Mouse (Mus musculus) olfactory bulb, adult 2 months (tissue): ENCODE data around the gene Ccdc191. TPM values are rescaled to one million over a fixed set of nuclear protein-coding genes. Genes with fewer than 3 reads are reported as not detected.

Experiments used
- H3K27ac ChIP-seq: fragments of 200-500 bp; 2 replicates; pipeline ENCODE4 v1.5.1; 2012; ENCODE audit warnings: low read depth, low read length; ENCODE audit not compliant: insufficient read depth
- H3K4me1 ChIP-seq: fragments of 200-500 bp; 2 replicates; pipeline ENCODE4 v1.6.1; 2012; ENCODE audit warnings: low read length; ENCODE audit not compliant: control insufficient read depth, insufficient read depth
- H3K4me3 ChIP-seq: fragments of 200-500 bp; 2 replicates; pipeline ENCODE4 v1.5.1; 2012; ENCODE audit warnings: mild to moderate bottlenecking, low read depth, low read length, moderate library complexity; ENCODE audit not compliant: insufficient read depth
- CTCF ChIP-seq: fragments of 200-500 bp; IDR thresholded peaks from 2 replicates; pipeline ENCODE4 v1.5.1; 2012; ENCODE audit warnings: low read depth, mild to moderate bottlenecking, low read length, moderate library complexity; ENCODE audit not compliant: insufficient read depth
- POLR2A ChIP-seq: fragments of 200-500 bp; IDR thresholded peaks from 2 replicates; pipeline ENCODE4 v1.6.1; 2012; ENCODE audit warnings: mild to moderate bottlenecking, low read depth, low read length, moderate library complexity; ENCODE audit not compliant: insufficient read depth
- WGBS: fragments of 180-500 bp; shearing (Covaris S2); methylation state at CpG from one replicate; pipeline ENCODE4 v1.1.7; 2018; 5-methylcytosine and 5-hydroxymethylcytosine counted together
- polyA plus RNA-seq: library from polyadenylated mRNA; stranded (reverse); fragments of >200 nt; gene quantifications from 2 replicates; pipeline ENCODE4 v1.2.4, GENCODE M21; 2012; ENCODE audit warnings: low replicate concordance; ENCODE audit not compliant: missing spikeins, insufficient read depth, insufficient read length

The Ccdc191 gene
- polyA plus RNA-seq, 1 experiment = not detected

DNA sequence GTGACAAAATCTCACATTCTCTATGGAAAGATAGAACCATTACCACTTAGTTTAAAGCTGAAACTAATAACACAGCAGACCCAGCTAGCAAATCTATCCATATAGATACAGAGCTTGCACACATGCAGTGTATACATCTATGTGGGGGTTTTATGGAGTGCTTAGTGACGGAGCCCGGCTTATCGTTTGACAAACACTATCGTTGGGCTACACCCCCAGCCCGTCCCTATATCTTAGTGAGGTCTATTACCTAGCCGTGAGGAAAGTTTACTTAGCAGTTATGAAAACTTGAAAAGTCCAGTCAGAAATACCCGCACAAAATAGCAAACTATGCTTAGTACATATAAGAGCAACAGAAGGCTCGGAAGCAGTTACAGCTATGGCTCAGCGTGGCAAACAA lies 82.1 kb downstream of the Ccdc191 start:
- 98% methylated on average over 9 of the region's 9 CpGs for WGBS
- Histone ChIP-seq H3K4me1 (no peaks in the 10 kb centered on the region), H3K27ac (no peak overlapping the region), H3K4me3 (no peak overlapping the region)
- TF ChIP-seq CTCF (no peak), POLR2A (no peak)

DNA sequence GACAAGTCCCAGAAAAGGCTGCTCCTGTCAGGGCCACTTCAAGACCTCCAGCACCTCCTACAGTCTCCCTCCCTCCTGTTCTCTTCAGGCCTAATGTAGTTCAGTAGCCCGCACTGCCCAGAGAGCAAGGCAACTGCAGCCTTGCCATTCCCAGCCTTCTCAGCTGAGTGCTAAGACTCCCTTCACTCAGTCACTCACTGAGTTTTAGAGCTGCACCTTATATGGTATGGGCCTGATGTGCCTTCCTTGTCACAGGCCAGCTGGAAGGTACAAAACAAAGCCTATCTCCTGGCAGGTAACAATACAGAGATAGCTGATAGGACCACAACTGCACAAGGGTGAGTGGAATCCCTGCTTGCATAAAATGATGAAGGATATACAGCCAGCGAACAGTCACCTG lies 82.8 kb downstream of the Ccdc191 start:
- Histone ChIP-seq H3K4me1 (no peaks in the 10 kb centered on the region), H3K4me3 (no peak overlapping the region), H3K27ac (no peak overlapping the region)
- TF ChIP-seq CTCF = no peak
- no peak for TF ChIP-seq POLR2A
- WGBS = 97% methylated on average over 2 of the region's 2 CpGs

DNA sequence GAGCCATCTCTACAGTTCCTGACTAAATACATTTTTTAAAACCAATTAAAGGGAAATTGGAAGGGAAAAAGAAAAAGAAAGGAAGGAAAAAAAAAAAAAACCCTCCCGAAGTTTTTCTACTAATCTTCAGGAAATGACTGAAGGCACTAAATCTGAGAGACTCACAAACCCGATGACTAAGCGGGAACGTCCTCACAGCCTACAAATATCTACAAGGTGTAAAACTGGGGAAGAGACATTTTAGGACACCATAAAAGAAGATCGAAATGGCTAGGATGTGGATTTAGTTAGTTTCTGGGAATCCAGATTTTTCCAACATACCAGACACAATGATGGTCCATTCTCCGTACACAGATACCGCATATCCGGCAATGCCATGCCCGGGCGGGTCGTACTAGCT lies 83.5 kb downstream of the Ccdc191 start:
- Histone ChIP-seq H3K4me3 (no peak overlapping the region), H3K4me1 (no peaks in the 10 kb centered on the region), H3K27ac (no peak overlapping the region)
- WGBS = 89% methylated on average over 11 of the region's 11 CpGs
- no peak for TF ChIP-seq CTCF
- no peak for TF ChIP-seq POLR2A

DNA sequence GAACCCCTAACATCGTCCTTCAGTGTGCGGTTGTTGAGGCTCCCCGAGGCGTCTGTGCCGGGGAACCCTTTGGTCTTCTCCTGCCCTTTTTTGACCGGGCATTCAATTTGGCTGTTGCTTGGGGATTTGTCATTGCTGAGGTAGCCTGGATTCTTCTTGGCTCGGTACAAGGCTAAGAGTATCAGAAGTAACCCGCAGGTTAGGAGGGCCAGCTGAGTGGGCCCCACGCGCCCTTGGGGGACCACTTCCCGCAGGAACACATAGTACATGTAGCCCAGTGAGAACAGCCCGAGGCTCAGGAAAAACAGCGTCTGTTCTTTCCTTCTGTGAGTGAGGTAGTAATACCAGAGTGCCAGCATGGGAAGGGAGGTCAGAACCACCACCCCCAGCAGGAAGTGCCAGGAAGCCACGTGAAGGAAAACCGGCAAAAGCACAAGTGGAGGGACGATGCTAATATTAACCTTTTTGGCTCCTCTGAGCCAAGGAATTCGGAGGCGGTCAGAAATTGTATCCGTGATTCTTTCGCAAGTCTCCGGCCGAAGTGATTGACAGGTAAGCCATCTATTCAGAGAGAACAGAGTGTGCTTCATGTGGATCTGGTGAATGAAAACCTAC lies 84.1 kb downstream of the Ccdc191 start:
- H3K27ac ChIP-seq = no peak overlapping the region
- WGBS = 76% methylated on average over 22 of the region's 22 CpGs
- H3K4me1 ChIP-seq = no peaks in the 10 kb centered on the region
- no peak overlapping the region for H3K4me3 ChIP-seq
- TF ChIP-seq CTCF = no peak
- no peak for TF ChIP-seq POLR2A

DNA sequence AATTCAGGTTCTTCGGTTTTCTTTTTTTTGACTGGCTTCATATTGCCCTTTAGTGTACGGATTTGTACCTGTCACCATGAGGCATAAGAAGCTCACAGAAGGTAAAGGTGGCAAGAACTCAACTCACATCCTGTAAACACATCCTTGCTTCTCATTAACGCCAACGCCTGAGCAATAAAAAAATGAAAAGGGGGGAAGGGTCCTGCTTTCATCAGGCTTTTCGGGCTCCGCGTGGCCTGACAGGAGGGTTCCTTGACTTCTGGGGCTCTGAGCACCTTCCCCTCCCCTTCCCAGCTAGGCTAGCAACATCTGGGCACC lies 89.4 kb downstream of the Ccdc191 start:
- peaks cover 9% of the 10 kb centered on the region for H3K4me1 ChIP-seq
- H3K27ac ChIP-seq = no peak overlapping the region
- no peak for TF ChIP-seq POLR2A
- TF ChIP-seq CTCF = no peak
- 32% methylated on average over 7 of the region's 7 CpGs for WGBS
- H3K4me3 ChIP-seq = peak overlapping the region; percentile 82

DNA sequence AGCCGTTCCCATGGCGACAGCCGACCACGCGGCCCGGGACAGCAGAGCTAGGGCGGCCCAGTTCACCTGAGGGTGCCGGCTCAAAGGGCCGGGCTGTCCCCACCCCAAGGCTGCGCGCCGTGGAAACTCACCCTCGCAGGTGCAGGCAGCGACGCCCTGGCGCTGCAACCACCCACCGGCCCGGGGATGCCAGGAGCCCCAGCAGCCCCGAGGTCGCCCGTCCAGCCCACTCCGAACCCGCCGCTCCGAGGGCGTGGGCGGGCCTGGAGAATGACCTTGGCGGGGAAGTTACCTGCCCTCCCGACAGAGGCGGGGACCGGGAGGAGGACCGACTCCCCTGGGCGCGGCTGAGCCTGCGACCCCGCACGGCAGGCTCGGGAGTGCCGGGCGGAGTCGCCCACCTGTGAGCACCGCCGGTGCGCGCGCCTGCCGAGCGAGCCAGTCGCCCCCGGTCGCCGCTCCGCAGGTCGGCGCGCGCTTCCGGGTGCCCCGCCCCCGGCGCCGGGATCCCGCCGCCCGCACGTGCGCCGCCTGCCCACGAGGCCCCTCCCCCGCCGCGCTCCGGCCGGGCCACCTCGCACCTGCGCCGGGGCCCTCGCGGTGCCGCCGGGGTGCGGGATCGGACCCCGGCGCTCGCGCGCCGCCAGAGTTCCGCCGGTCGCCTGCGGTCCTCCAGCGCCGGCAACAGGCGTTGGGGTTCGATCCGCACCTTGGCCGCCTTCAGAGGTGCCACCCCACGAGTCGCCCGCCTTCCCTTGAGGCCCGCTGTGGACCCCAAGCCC lies 89.9 kb downstream of the Ccdc191 start, which contains the start of gene Zdhhc23:
TSS of gene Zdhhc23 (minus strand) at position 464 of the 782 bp plus-strand sequence.
- under 1% methylated on average over 103 of the region's 103 CpGs for WGBS
- Histone ChIP-seq H3K4me3 (peak within 1 kb of the TSS; percentile 82), H3K27ac (no peak within 1 kb of the TSS), H3K4me1 (peaks cover 9% of the 10 kb centered on the region)
- no peak for TF ChIP-seq POLR2A
- no peak for TF ChIP-seq CTCF

DNA sequence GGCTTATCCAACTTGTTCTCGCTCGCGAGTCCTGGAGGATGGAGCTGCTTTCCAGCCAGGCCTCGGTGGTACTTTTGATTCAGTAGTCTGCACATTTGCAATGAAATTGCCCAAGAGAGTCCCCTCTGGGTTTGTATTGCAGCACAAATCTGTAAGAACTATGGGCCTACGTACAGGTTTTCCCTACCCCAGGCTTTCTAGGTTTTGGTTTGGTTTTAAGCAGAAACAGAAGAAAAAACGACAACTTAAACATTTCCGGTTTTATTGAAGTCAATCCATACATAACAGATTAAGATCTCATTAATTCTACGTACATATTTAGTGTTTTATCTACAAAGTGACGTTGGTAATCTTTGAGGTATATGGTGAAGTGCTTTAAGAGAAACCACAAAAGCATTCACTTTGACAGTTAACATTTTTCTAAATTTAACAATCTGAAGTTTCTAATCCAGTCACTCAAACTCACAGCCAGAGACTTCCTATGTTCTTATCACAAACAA lies 90.6 kb downstream of the Ccdc191 start:
- WGBS = 40% methylated on average over 9 of the region's 9 CpGs
- TF ChIP-seq CTCF (no peak), POLR2A (no peak)
- Histone ChIP-seq H3K4me1 (peaks cover 9% of the 10 kb centered on the region), H3K27ac (no peak overlapping the region), H3K4me3 (peak overlapping the region; percentile 82)

DNA sequence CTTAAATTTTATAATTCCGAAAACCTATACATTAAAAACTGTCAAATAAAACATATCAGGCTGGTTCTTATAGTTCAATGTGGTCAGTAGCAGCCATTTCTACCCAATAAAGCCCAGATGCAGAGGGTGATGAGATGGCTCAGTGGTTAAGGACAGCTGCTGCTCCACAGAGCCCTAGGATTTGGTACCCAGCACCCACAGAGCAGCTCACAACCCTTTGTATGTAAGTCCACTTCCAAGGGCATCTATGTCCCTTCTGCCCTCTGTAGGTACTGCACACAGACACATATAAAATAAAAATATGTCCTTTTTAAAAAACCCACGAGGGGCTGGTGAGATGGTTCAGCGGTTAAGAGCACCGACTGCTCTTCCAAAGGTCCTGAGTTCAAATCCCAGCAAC lies 96.7 kb downstream of the Ccdc191 start:
- TF ChIP-seq POLR2A = no peak
- TF ChIP-seq CTCF = no peak
- Histone ChIP-seq H3K4me3 (no peak overlapping the region), H3K27ac (no peak overlapping the region), H3K4me1 (no peaks in the 10 kb centered on the region)
- WGBS = 92% methylated on average over 4 of the region's 4 CpGs

DNA sequence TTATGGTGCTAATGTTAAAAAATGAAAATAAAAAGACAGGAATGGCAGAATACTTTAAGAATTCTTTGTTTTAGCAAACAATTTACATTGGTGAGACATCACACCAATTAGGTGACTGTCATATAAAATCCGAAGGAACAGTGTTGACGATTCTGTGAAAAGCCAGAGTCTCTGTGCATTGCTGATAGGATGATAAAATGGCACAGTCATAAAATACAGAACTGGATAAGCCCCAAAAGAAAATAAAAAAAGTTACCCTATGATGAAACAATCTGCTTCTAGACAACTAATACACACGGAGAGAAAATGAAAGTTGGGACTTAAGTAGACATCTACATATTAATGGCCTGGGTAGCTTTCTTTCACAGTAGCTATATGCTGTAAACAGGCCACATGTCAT lies 105.0 kb downstream of the Ccdc191 start:
- no peak for TF ChIP-seq POLR2A
- no peak for TF ChIP-seq CTCF
- 80% methylated on average over 3 of the region's 3 CpGs for WGBS
- Histone ChIP-seq H3K27ac (no peak overlapping the region), H3K4me1 (no peaks in the 10 kb centered on the region), H3K4me3 (no peak overlapping the region)
